Mouse (Mus musculus) CH12.LX (cell line): ENCODE measurements around the gene Il5ra. TPM values are rescaled to one million over a fixed set of nuclear protein-coding genes. Genes with fewer than 3 reads are reported as not detected.

ENCODE experiments used
- DNase-seq: peaks from one replicate; pipeline ENCODE4 v3.0.0-alpha.2; 2013; ENCODE audit errors: extremely low read depth
- H3K27ac ChIP-seq: 2 replicates; pipeline ENCODE4 v1.5.1; 2012; ENCODE audit warnings: low read depth, mild to moderate bottlenecking, control low read depth, moderate library complexity; ENCODE audit not compliant: insufficient read depth
- H3K27me3 ChIP-seq: replicated peaks from 2 replicates; pipeline ENCODE3; 2012; ENCODE audit warnings: inconsistent platforms
- H3K36me3 ChIP-seq, 2 experiments: replicated peaks in 1 of 2; 2 replicates each; pipeline versions ENCODE3 to v1.6.1; 2012; ENCODE audit warnings: inconsistent platforms in 1 of 2, low read length in 1 of 2, mild to moderate bottlenecking in 1 of 2, mixed read lengths in 1 of 2, moderate library complexity in 1 of 2; ENCODE audit not compliant: control insufficient read depth in 1 of 2, insufficient read depth in 1 of 2
- H3K4me1 ChIP-seq, 2 experiments: 2 replicates each; pipeline ENCODE4 v1.6.1; 2012; ENCODE audit warnings: inconsistent platforms in 1 of 2, moderate library complexity in 1 of 2; ENCODE audit not compliant: insufficient read depth in 2 of 2, control insufficient read depth in 1 of 2
- H3K4me2 ChIP-seq: 2 replicates; pipeline ENCODE4 v1.6.1; 2012; ENCODE audit warnings: low read depth, mild to moderate bottlenecking, control low read depth; ENCODE audit not compliant: poor library complexity, insufficient read depth, severe bottlenecking
- H3K4me3 ChIP-seq, 3 experiments: fragments of 150-350 bp in 1 of 3; sonication (generic) in 1 of 3; replicated peaks in 1 of 3; 2 replicates each; pipeline versions ENCODE3 to v1.5.1; 2011 to 2012; ENCODE audit warnings: low read depth in 2 of 3, low read length in 2 of 3, mild to moderate bottlenecking in 2 of 3, moderate library complexity in 2 of 3, control low read depth in 1 of 3, improper control_type of control experiment in 1 of 3, inconsistent platforms in 1 of 3, mixed read lengths in 1 of 3; ENCODE audit not compliant: poor library complexity in 1 of 3
- H3K79me2 ChIP-seq: replicated peaks from 2 replicates; pipeline ENCODE4 v1.6.1; 2012; ENCODE audit warnings: mild to moderate bottlenecking, moderate library complexity; ENCODE audit not compliant: control insufficient read depth, poor library complexity, insufficient read depth, severe bottlenecking; ENCODE audit errors: extremely low read depth
- H3K9ac ChIP-seq: 2 replicates; pipeline ENCODE4 v1.6.1; 2012; ENCODE audit warnings: low read depth, mild to moderate bottlenecking, control low read depth, moderate library complexity; ENCODE audit not compliant: insufficient read depth
- H3K9me3 ChIP-seq: replicated peaks from 2 replicates; pipeline ENCODE3; 2012; ENCODE audit warnings: low read length, inconsistent platforms, mixed read lengths
- CHD1 ChIP-seq: IDR thresholded peaks from 2 replicates; pipeline ENCODE4 v1.6.1; 2012; ENCODE audit warnings: low read depth, low read length, improper control_type of control experiment, inconsistent platforms
- ELF1 ChIP-seq: IDR thresholded peaks from 2 replicates; pipeline ENCODE4 v1.6.1; 2014; ENCODE audit warnings: low read depth, mild to moderate bottlenecking, inconsistent platforms, low read length, improper control_type of control experiment
- EP300 ChIP-seq: IDR thresholded peaks from 2 replicates; pipeline ENCODE4 v1.6.1; 2011; ENCODE audit warnings: low read length, improper control_type of control experiment
- HCFC1 ChIP-seq: IDR thresholded peaks from 2 replicates; pipeline ENCODE4 v1.6.1; 2012; ENCODE audit warnings: low read depth, mild to moderate bottlenecking, inconsistent platforms, low read length, improper control_type of control experiment
- IRF4 ChIP-seq: IDR thresholded peaks from 2 replicates; pipeline ENCODE4 v1.6.1; 2014; ENCODE audit warnings: low read depth, mild to moderate bottlenecking, inconsistent platforms, low read length, improper control_type of control experiment
- KAT2A ChIP-seq: IDR thresholded peaks from 2 replicates; pipeline ENCODE4 v1.6.1; 2012; ENCODE audit warnings: low read length, improper control_type of control experiment, inconsistent platforms; ENCODE audit not compliant: insufficient replicate concordance
- MAFK ChIP-seq: IDR thresholded peaks from 2 replicates; pipeline ENCODE4 v1.6.1; 2011; ENCODE audit warnings: low read length, improper control_type of control experiment; ENCODE audit not compliant: insufficient replicate concordance
- MEF2A ChIP-seq: IDR thresholded peaks from 2 replicates; pipeline ENCODE4 v1.6.1; 2014; ENCODE audit warnings: low read depth, mild to moderate bottlenecking, inconsistent platforms, low read length, improper control_type of control experiment, borderline replicate concordance
- MXI1 ChIP-seq: IDR thresholded peaks from 2 replicates; pipeline ENCODE4 v1.6.1; 2011; ENCODE audit warnings: mild to moderate bottlenecking, low read depth, low read length, improper control_type of control experiment
- PAX5 ChIP-seq: IDR thresholded peaks from 2 replicates; pipeline ENCODE4 v1.6.1; 2012; ENCODE audit warnings: low read length, inconsistent platforms, mixed read lengths
- POLR2A ChIP-seq: IDR thresholded peaks from 2 replicates; pipeline ENCODE4 v1.6.1; 2011; ENCODE audit warnings: low read depth, mild to moderate bottlenecking, improper control_type of control experiment, low read length
- RCOR1 ChIP-seq: conservative IDR thresholded peaks from 2 replicates; pipeline ENCODE4 v1.6.1; 2012; ENCODE audit warnings: low read depth, mild to moderate bottlenecking, inconsistent platforms, low read length, improper control_type of control experiment
- SIN3A ChIP-seq: IDR thresholded peaks from 2 replicates; pipeline ENCODE4 v1.6.1; 2012; ENCODE audit warnings: low read length, improper control_type of control experiment, inconsistent platforms
- SMC3 ChIP-seq: IDR thresholded peaks from 2 replicates; pipeline ENCODE4 v1.6.1; 2011; ENCODE audit warnings: low read depth, low read length, improper control_type of control experiment
- ZMIZ1 ChIP-seq: IDR thresholded peaks from 2 replicates; pipeline ENCODE4 v1.6.1; 2012; ENCODE audit warnings: low read depth, mild to moderate bottlenecking, inconsistent platforms, low read length, improper control_type of control experiment
- ZNF384 ChIP-seq: IDR thresholded peaks from 2 replicates; pipeline ENCODE4 v1.6.1; 2012; ENCODE audit warnings: low read depth, low read length, improper control_type of control experiment, inconsistent platforms
- dilution Hi-C: fragments of 300-500 bp; cut with MboI; formaldehyde crosslinking; loops from 2 replicates; pipeline ENCODE4 v1.14.3; 2020; ENCODE audit warnings: low sequenced_read_pairs; ENCODE audit not compliant: extremely low pct_unique_long_range_greater_than_20kb, extremely low pct_ligation_motif_present
- in situ Hi-C: fragments of 300-500 bp; cut with MboI; formaldehyde crosslinking; loops from 3 replicates; pipeline ENCODE4 v1.14.3; 2019; ENCODE audit warnings: low sequenced_read_pairs, low pct_ligation_motif_present, low pct_unique_long_range_greater_than_20kb, mixed read lengths
- polyA plus RNA-seq: library from polyadenylated mRNA; unstranded; fragments of >175 nt; gene quantifications from 2 replicates; pipeline ENCODE4 v1.2.1, GENCODE M21; 2012; ENCODE audit warnings: low read depth; ENCODE audit not compliant: insufficient read length
- total RNA-seq, 2 experiments: library from RNA; depleted of rRNA; stranded (reverse); fragments of 300-350 nt in 1 of 2; fragments of >200 nt in 1 of 2; gene quantifications; 2 replicates each; pipeline ENCODE4 v1.2.3; 2012 to 2014

Il5ra gene
- total and polyA plus RNA-seq, 3 experiments, result 65.0 to 119 (median 70.2) TPM

DNA sequence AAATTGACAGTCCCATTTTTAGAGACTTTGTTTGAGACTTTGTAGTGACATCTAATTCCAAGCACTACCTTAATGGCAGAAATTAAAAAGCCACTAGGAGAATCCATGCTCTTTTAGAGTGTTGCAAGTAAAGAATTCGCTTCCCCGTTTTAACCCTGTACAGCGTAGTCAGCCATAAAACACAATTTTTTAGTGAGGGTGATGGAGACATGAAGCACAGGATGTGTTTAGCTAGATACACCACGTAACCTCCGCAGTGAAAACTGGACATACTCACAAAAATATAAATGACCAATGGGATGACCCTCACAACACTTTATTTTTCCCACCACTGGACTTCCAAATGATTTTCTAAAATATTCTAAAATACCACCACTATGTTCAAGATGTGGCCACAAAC lies 1.6 kb downstream of the Il5ra start:
- H3K9ac ChIP-seq, result peak overlapping the region; percentile 100
- H3K79me2 ChIP-seq, result peaks cover 28% of the 10 kb centered on the region
- peak overlapping the region; percentile 29 for H3K4me2 ChIP-seq
- H3K4me3 ChIP-seq, result peak overlapping the region; percentile 65 to 95 (median 92)
- H3K27me3 ChIP-seq, result no peaks in the 10 kb centered on the region
- H3K27ac ChIP-seq, result peak overlapping the region; percentile 99
- H3K9me3 ChIP-seq, result no peaks in the 10 kb centered on the region
- dilution Hi-C loops, result no loop called here
- in situ Hi-C loops, result no loop called here
- DNase-seq, result no peak
- TF ChIP-seq EP300 (0 out of 2 replicates have a peak, but pooled peaks have one; percentile 8), CHD1 (peak; percentile 93), HCFC1 (no peak), PAX5 (no peak), SMC3 (no peak), RCOR1 (no peak), SIN3A (no peak), MXI1 (0 out of 2 replicates have a peak, but pooled peaks have one; percentile 29), MAFK (peak; percentile 5; the same call in 1 of the 2 replicates), KAT2A (no peak), IRF4 (no peak)
- peaks cover 0 to 3% of the 10 kb centered on the region in 2 experiments for H3K36me3 ChIP-seq
- peaks cover 2 to 33% of the 10 kb centered on the region in 2 experiments; a peak in 2 of 4 replicates for H3K4me1 ChIP-seq

DNA sequence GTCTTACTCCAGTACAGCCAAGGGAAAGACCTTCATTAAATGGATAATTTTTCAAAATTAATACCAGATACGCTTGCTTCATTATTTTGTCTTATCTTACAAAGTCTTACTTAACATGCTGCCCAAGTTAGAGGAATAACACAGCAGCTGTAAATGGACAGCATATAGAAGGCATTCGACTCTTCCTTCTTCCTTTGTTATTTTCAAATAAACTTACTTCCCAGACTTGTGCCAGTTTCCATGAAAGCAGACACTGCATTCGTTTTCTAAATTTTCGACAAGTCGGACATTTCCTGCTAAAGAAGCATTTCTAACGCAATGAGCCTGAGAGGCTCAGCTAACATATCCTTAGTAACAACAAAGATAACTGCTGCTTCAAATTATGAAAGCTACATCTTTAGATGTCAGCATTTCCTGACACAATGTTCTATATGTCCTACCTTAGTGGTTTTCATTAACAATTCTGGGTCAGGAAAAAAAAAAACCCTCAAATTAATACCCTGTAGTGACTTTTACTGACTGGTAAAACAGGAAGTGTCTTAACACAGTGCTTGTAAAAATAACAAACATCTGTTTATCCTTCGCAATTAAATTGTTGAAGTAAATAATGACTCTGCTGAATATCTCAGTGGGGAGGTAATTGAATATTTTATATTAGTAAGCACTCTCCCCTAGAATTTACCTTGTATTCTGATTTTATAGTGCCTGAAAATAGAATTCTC lies 3.0 kb downstream of the Il5ra start:
- dilution Hi-C loops, result no loop called here
- H3K79me2 ChIP-seq, result peaks cover 37% of the 10 kb centered on the region
- H3K4me3 ChIP-seq, result peak overlapping the region; percentile 65 to 95 (median 67)
- peak overlapping the region; percentile 67 for H3K4me2 ChIP-seq
- no peaks in the 10 kb centered on the region for H3K27me3 ChIP-seq
- in situ Hi-C loops, result no loop called here
- no peak for DNase-seq
- peaks cover 11 to 16% of the 10 kb centered on the region in 2 experiments for H3K36me3 ChIP-seq
- peak overlapping the region; percentile 41; the same call in 1 of the 2 replicates for H3K27ac ChIP-seq
- H3K4me1 ChIP-seq, result peaks cover 10 to 42% of the 10 kb centered on the region in 2 experiments; a peak in 3 of 4 replicates
- H3K9me3 ChIP-seq, result no peaks in the 10 kb centered on the region
- H3K9ac ChIP-seq, result peak overlapping the region; percentile 100
- TF ChIP-seq ZNF384 (peak; percentile 54; the same call in 1 of the 2 replicates), ELF1 (peak; percentile 28; the same call in 1 of the 2 replicates), POLR2A (no peak), SIN3A (peak; percentile 53; the same call in 1 of the 2 replicates), MEF2A (no peak; the same call in 1 of the 2 replicates), CHD1 (peak; percentile 92), ZMIZ1 (no peak)
